ENCODE assay signal across 19 mouse cellular contexts in the genomic region with DNA sequence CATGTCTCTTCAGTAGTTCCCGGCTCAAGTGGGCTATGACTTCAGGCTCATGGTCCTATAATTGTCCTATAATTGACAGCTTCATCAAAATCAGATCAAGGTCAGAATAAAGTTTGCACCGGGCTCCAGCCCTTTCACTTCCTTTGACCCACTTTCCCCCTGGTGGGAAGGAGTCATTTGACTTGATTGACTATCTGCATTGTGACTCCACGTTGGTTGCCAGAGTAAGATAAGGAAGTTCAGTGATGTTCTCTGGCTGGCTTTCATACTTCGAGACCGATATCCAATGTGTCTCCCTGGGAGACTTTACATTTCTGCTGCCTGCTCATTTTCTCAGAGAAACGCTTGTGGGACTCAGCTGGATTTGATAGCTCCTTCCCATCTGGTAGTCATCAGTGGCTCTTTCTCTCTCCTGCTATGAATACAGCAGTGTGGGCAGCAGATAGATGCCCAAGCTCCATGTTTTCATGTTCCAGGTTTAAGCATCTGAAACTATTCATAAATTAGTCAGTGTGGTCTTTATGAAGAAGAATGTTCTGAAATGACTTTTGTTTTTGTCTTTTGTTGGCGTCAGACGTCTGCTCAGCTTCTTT.
A peak's percentile ranks its signal among the peaks of the same experiment; 100 is the strongest.
DNase-seq lines count a peak whose midpoint lies in the region; TF ChIP-seq lines count a peak whose summit lies in the region.
"Had no signal": no experiment of that assay in that cellular context is flagged by ENCODE, and none has a peak within 500 bp of the region (broad histone marks: within the 10 kb centered on the region; RNA-seq: fewer than 3 reads in every experiment).

No protein-coding gene starts in this region.

- TF ChIP-seq POLR2A in kidney, adult 2 months (IDR thresholded peaks at IDR 0.05; ENCODE audit: low read depth, low read length), result no peak

- TF ChIP-seq CTCF in kidney, adult 2 months (conservative IDR thresholded peaks at IDR 0.05; ENCODE audit: insufficient read depth, insufficient read length, low read depth, low read length), result no peak

- no peaks in the 10 kb centered on the region for H3K27me3 ChIP-seq in kidney, adult 2 months (replicated peaks; ENCODE audit: control insufficient read depth, insufficient read depth, low read length)
- no peaks in the 10 kb centered on the region for H3K27me3 ChIP-seq in limb, embryonic 10.5 days (ENCODE audit: low read depth, poor library complexity, severe bottlenecking)
- no peaks in the 10 kb centered on the region for H3K27me3 ChIP-seq in midbrain, embryonic 10.5 days (ENCODE audit: low read depth, poor library complexity, severe bottlenecking)
- H3K27me3 ChIP-seq: embryonic facial prominence, embryonic 15.5 days; forebrain, embryonic 12.5 days; hindbrain, embryonic 13.5 days; kidney, embryonic 15.5 days; limb, embryonic 15.5 days; neural tube, embryonic 13.5 days had no signal

- no peaks in the 10 kb centered on the region for H3K4me1 ChIP-seq in kidney, adult 2 months (ENCODE audit: control insufficient read depth, insufficient read depth, low read length)
- H3K4me1 ChIP-seq in limb, embryonic 10.5 days, result peaks cover 52% of the 10 kb centered on the region
- H3K4me1 ChIP-seq in midbrain, embryonic 10.5 days, result peaks cover 9% of the 10 kb centered on the region; the same call in 1 of the 2 replicates

- H3K9me3 ChIP-seq in limb, embryonic 10.5 days (replicated peaks), result no peaks in the 10 kb centered on the region
- no peaks in the 10 kb centered on the region for H3K9me3 ChIP-seq in midbrain, embryonic 10.5 days (replicated peaks)
- H3K9me3 ChIP-seq: embryonic facial prominence, embryonic 15.5 days; forebrain, embryonic 12.5 days; heart, embryonic 10.5 days; hindbrain, embryonic 13.5 days; kidney, embryonic 15.5 days; limb, embryonic 15.5 days; neural tube, embryonic 13.5 days had no signal

- WGBS in kidney, adult 2 months, result 75% methylated on average over 8 of the region's 8 CpGs
- WGBS in limb, embryonic 10.5 days, result 36% methylated on average over 8 of the region's 8 CpGs
- WGBS in midbrain, embryonic 10.5 days, result 76% methylated on average over 8 of the region's 8 CpGs

- no peak overlapping the region for H3K4me3 ChIP-seq in kidney, adult 2 months (ENCODE audit: insufficient read depth, low read depth, low read length)
- H3K4me3 ChIP-seq in limb, embryonic 10.5 days, result no peak overlapping the region
- no peak overlapping the region for H3K4me3 ChIP-seq in midbrain, embryonic 10.5 days
- H3K4me3 ChIP-seq: embryonic facial prominence, embryonic 15.5 days; forebrain, embryonic 12.5 days; heart, embryonic 10.5 days; hindbrain, embryonic 13.5 days; kidney, embryonic 15.5 days; limb, embryonic 15.5 days; neural tube, embryonic 13.5 days had no signal

- H3K27ac ChIP-seq in kidney, adult 2 months (ENCODE audit: insufficient read depth, low read depth, low read length), result 0 out of 2 replicates have a peak overlapping the region, but pooled peaks have one; percentile 12
- peak overlapping the region; percentile 53; the same call in 1 of the 2 replicates for H3K27ac ChIP-seq in limb, embryonic 10.5 days
- no peak overlapping the region for H3K27ac ChIP-seq in midbrain, embryonic 10.5 days (replicated peaks)
- H3K27ac ChIP-seq: embryonic facial prominence, embryonic 15.5 days; forebrain, embryonic 12.5 days; heart, embryonic 10.5 days; hindbrain, embryonic 13.5 days; kidney, embryonic 15.5 days; limb, embryonic 15.5 days; neural tube, embryonic 13.5 days had no signal

- no peaks in the 10 kb centered on the region for H3K36me3 ChIP-seq in kidney, adult 2 months (ENCODE audit: control insufficient read depth, insufficient read depth, low read length)
- no peaks in the 10 kb centered on the region for H3K36me3 ChIP-seq in limb, embryonic 10.5 days
- H3K36me3 ChIP-seq in midbrain, embryonic 10.5 days, result no peaks in the 10 kb centered on the region
- H3K36me3 ChIP-seq: embryonic facial prominence, embryonic 15.5 days; forebrain, embryonic 12.5 days; heart, embryonic 10.5 days; hindbrain, embryonic 13.5 days; kidney, embryonic 15.5 days; limb, embryonic 15.5 days; neural tube, embryonic 13.5 days had no signal

- no peak for DNase-seq in kidney, adult 2 months
- DNase-seq in kidney, adult 8-10 months, result no peak
- peak; percentile 30 for DNase-seq in NIH3T3 (ENCODE audit: low read depth)
- DNase-seq in embryo, embryonic 11 days, result peak; percentile 39
- DNase-seq in limb, embryonic 10.5 days (ENCODE audit: low spot score), result peak; percentile 51
- DNase-seq in neural tube, embryonic 10.5 days (ENCODE audit: extremely low spot score, low spot score), result no peak
- no peak for DNase-seq in midbrain, embryonic 10.5 days (ENCODE audit: low spot score)
- no peak for DNase-seq in gastrocnemius, postnatal 25 days
- DNase-seq: adrenal gland, postnatal 36 days; cerebellum, adult 9-10 months; heart, postnatal 14 days; layer of hippocampus, postnatal 36 days had no signal

Comparison
In these comparisons a context has a peak if more than half of its experiments do, and no peak if none do; other contexts are left out.
1. DNase-seq: peak in NIH3T3 (single experiment), embryo, embryonic 11 days (single experiment) and limb, embryonic 10.5 days (single experiment); none in kidney, adult 2 months (single experiment), kidney, adult 8-10 months (0 of 2), neural tube, embryonic 10.5 days (single experiment), midbrain, embryonic 10.5 days (single experiment) and gastrocnemius, postnatal 25 days (single experiment).